ENCODE assay signal across 9 mouse cellular contexts in the genomic region with DNA sequence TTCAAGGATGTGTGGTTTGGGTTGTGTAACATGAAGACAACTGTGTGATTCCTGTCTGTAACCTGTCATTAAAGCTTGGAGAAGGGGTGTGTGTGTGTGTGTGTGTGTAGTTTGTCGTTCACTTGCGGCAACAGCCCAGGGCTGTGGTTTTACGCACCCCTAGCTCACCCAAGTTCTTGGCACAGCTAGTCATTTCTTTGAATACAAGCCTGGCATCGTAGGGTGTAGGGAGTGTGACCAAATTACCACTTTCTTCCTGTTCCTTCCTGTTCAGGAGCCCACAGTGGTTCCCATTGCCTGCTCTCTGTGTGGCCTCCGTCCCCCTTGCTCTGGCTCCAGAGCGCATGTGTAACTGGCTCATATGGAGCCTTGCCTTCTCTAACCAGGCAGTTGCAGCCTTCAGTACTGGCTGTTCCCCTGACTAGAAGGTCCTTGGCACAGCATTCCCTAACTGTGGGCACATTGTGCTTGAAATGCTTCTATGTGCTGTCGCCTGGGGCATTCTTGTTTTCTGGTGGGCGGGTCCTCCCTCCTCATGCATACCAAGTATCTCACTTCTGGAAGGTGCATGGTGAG.
DNase-seq lines count a peak whose midpoint lies in the region; ATAC-seq and TF ChIP-seq lines count a peak whose summit lies in the region.
"Had no signal": no experiment of that assay in that cellular context is flagged by ENCODE, and none has a peak within 500 bp of the region (broad histone marks: within the 10 kb centered on the region; RNA-seq: fewer than 3 reads in every experiment).

No protein-coding gene starts in this region.

- no peaks in the 10 kb centered on the region for H3K27me3 ChIP-seq in E14TG2a.4 (ENCODE audit: insufficient read depth, low read length)

- DNase-seq in layer of hippocampus, adult 9-11 months: peak; percentile 53
- no peak for DNase-seq in layer of hippocampus, postnatal 25 days (ENCODE audit: extremely low spot score in 1 of 2, low spot score in 1 of 2)
- peak; percentile 80 for DNase-seq in brain, adult 2 months (ENCODE audit: low read depth, low spot score)
- peak; percentile 49 to 61 for DNase-seq in layer of hippocampus, postnatal 36 days
- no peak for DNase-seq in urinary bladder, postnatal 4 days (ENCODE audit: low spot score in 2 of 2)
- DNase-seq: cerebellum, adult 11-12 months; thymus, adult 18-20 months had no signal

- no peak for ATAC-seq in cerebellum, adult (ENCODE audit: insufficient number of reproducible peaks, low FRiP score, low TSS enrichment)

- TF ChIP-seq CTCF in E14TG2a.4 (conservative IDR thresholded peaks at IDR 0.05; ENCODE audit: low read length): no peak

- H3K9me3 ChIP-seq in E14TG2a.4 (ENCODE audit: low read length): no peaks in the 10 kb centered on the region

- H3K36me3 ChIP-seq in E14TG2a.4 (ENCODE audit: insufficient read depth, low read length): no peaks in the 10 kb centered on the region

- H3K4me1 ChIP-seq in E14TG2a.4 (replicated peaks; ENCODE audit: low read depth, low read length): peaks cover 73% of the 10 kb centered on the region

- peak overlapping the region; percentile 20; the same call in 1 of the 2 replicates for H3K4me3 ChIP-seq in E14TG2a.4 (replicated peaks; ENCODE audit: low read length)

Comparison
In these comparisons a context has a peak if more than half of its experiments do, and no peak if none do; other contexts are left out.
1. DNase-seq: peak in layer of hippocampus, adult 9-11 months (single experiment), brain, adult 2 months (single experiment) and layer of hippocampus, postnatal 36 days (2 of 2); none in layer of hippocampus, postnatal 25 days (0 of 2) and urinary bladder, postnatal 4 days (0 of 2).